Mouse (Mus musculus) lung, postnatal 4 days (tissue): ENCODE data around the gene Emd.
"Not testable (repeated sequence)": the region's sequence is repeated elsewhere in the genome, so short reads cannot be mapped to it uniquely, and the experiment has no call there.

Experiments
- DNase-seq, 2 experiments: peaks; one replicate each; pipeline ENCODE4 v3.0.0; 2021

The Emd gene

GRCm38 (mm10) chrX:74254153-74254887, at the start of gene Emd:
TSS of gene Emd (plus strand) at chrX:74254687.
- peak; percentile 91 to 95 for DNase-seq

GRCm38 (mm10) chrX:74218496-74218895, 36.0 kb upstream of the Emd start:
- no peak for DNase-seq

GRCm38 (mm10) chrX:74219449-74219848, 35.0 kb upstream of the Emd start:
- DNase-seq: no peak

- DNase-seq: not testable (repeated sequence)
Observed at GRCm38 (mm10) chrX:74220099-74220498, 34.4 kb upstream of the Emd start.

GRCm38 (mm10) chrX:74230038-74230437, 24.4 kb upstream of the Emd start:
- no peak for DNase-seq

GRCm38 (mm10) chrX:74233196-74233595, 21.3 kb upstream of the Emd start:
- no peak for DNase-seq

- no peak for DNase-seq
Observed at GRCm38 (mm10) chrX:74240332-74240731, 14.2 kb upstream of the Emd start.

GRCm38 (mm10) chrX:74243396-74243795, 11.1 kb upstream of the Emd start:
- peak; percentile 48 to 75 for DNase-seq

GRCm38 (mm10) chrX:74243807-74244206, 10.7 kb upstream of the Emd start:
- DNase-seq: peak; percentile 66 to 67

GRCm38 (mm10) chrX:74244614-74245083, 9.8 kb upstream of the Emd start:
- peak; percentile 72 to 84 for DNase-seq

- DNase-seq: no peak
Observed at GRCm38 (mm10) chrX:74245107-74245506, 9.4 kb upstream of the Emd start.

GRCm38 (mm10) chrX:74245687-74246086, 8.8 kb upstream of the Emd start:
- peak; percentile 88 to 93 for DNase-seq

GRCm38 (mm10) chrX:74246213-74246681, 8.2 kb upstream of the Emd start:
- peak; percentile 90 to 94 for DNase-seq

- no peak for DNase-seq
Observed at GRCm38 (mm10) chrX:74246693-74247092, 7.8 kb upstream of the Emd start.

GRCm38 (mm10) chrX:74248651-74249050, 5.8 kb upstream of the Emd start:
- peak; percentile 57 to 81 for DNase-seq

- peak; percentile 85 to 88 for DNase-seq
Observed at GRCm38 (mm10) chrX:74249615-74250014, 4.9 kb upstream of the Emd start, which contains the start of gene Flna. TSS of gene Flna (minus strand) at chrX:74249820.

- peak in 1 of 2 experiments; percentile 7 for DNase-seq
Observed at GRCm38 (mm10) chrX:74254888-74255565, 540 bp downstream of the Emd start.

GRCm38 (mm10) chrX:74257746-74258145, 3.3 kb downstream of the Emd start:
- DNase-seq: no peak

- DNase-seq: no peak
Observed at GRCm38 (mm10) chrX:74269736-74270061, 15.2 kb downstream of the Emd start.

GRCm38 (mm10) chrX:74270062-74270901, 15.8 kb downstream of the Emd start, which contains the start of gene Rpl10:
TSS of gene Rpl10 (plus strand) at chrX:74270812.
- DNase-seq: peak; percentile 93 to 96

GRCm38 (mm10) chrX:74270902-74271551, 16.5 kb downstream of the Emd start:
- DNase-seq: peak; percentile 49 to 58
